Mouse (Mus musculus) forebrain, embryonic 16.5 days (tissue): ENCODE data around the gene Olfr1233. TPM values are rescaled to one million over a fixed set of nuclear protein-coding genes. Genes with fewer than 3 reads are reported as not detected.

ENCODE experiments used
- ATAC-seq: fragments of 200-750 bp; cut with Nextera tagmentation; 2 replicates; pipeline ENCODE4 v1.8.0; 2017; ENCODE audit warnings: mild to moderate bottlenecking, moderate library complexity
- H3K27ac ChIP-seq: fragments of 300-500 bp; sonication (generic); 2 replicates; pipeline ENCODE4 v1.5.1; 2014; ENCODE audit warnings: low read length, control low read depth
- H3K27me3 ChIP-seq: fragments of 300-500 bp; sonication (generic); replicated peaks from 2 replicates; pipeline ENCODE4 v1.6.1; 2014; ENCODE audit warnings: low read length; ENCODE audit not compliant: control insufficient read depth, insufficient read depth
- H3K36me3 ChIP-seq: fragments of 300-500 bp; sonication (generic); 2 replicates; pipeline ENCODE4 v1.6.1; 2014; ENCODE audit not compliant: control insufficient read depth, insufficient read depth
- H3K4me1 ChIP-seq: fragments of 300-500 bp; sonication (generic); replicated peaks from 2 replicates; pipeline ENCODE4 v1.6.1; 2014; ENCODE audit warnings: low read length; ENCODE audit not compliant: control insufficient read depth, insufficient read depth
- H3K4me2 ChIP-seq: fragments of 300-500 bp; sonication (generic); 2 replicates; pipeline ENCODE4 v1.6.1; 2014; ENCODE audit warnings: mild to moderate bottlenecking, low read length, control low read depth
- H3K4me3 ChIP-seq: fragments of 300-500 bp; sonication (generic); replicated peaks from 2 replicates; pipeline ENCODE4 v1.5.1; 2014; ENCODE audit warnings: mild to moderate bottlenecking, low read length, control low read depth
- H3K9ac ChIP-seq: fragments of 300-500 bp; sonication (generic); replicated peaks from 2 replicates; pipeline ENCODE4 v1.6.1; 2014; ENCODE audit warnings: low read depth, low read length, control low read depth
- H3K9me3 ChIP-seq: fragments of 300-500 bp; sonication (generic); 2 replicates; pipeline ENCODE4 v1.6.1; 2016; ENCODE audit warnings: low read length; ENCODE audit not compliant: control insufficient read depth
- WGBS: fragments of 180-500 bp; shearing (Covaris S2); extraction: QIAGEN DNeasy Blood & Tissue Kit; methylation state at CpG from one replicate; pipeline ENCODE4 v1.1.7; 2014; 5-methylcytosine and 5-hydroxymethylcytosine counted together
- polyA plus RNA-seq: library from polyadenylated mRNA; unstranded; fragments of >200 nt; fragmentation: Nextera tagmentation; extraction: Ambion mirVana; gene quantifications from 2 replicates; pipeline ENCODE4 v1.2.1, GENCODE M21; 2015

Olfr1233 gene
- not detected in 2 replicates for polyA plus RNA-seq

- Histone ChIP-seq H3K27me3 (no peaks in the 10 kb centered on the region), H3K9me3 (no peaks in the 10 kb centered on the region)
- no peak for ATAC-seq
Observed at GRCm38 (mm10) chr2:89342298-89342697, at the start of gene Olfr1233. Gene Olfr1233, minus strand, starts transcription at chr2:89342398.

DNA sequence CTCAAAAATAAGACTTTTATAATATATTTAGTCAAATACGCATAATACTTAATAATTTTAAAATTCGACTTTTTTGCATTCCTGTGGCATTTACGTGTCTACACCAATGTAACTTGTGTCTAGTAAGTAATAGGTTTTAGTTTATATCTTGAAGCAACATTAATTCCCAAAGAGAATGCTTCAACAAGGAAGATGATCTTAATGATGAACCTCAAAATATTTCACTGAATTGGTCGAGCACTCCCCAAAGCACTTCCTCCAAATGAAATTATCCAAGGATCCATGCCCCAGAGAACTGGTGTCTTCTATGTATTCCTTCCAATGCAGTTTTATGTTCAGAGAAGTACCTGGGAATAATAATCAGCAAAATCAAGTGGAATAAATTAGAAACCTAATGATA lies 22.6 kb upstream of the Olfr1233 start, which contains the start of gene Olfr1234:
Gene Olfr1234, minus strand, starts transcription at position 101 of the 400 bp plus-strand sequence.
- 92% methylated on average over 4 of the region's 4 CpGs for WGBS
- Histone ChIP-seq H3K9ac (no peak within 1 kb of the TSS), H3K27me3 (no peaks in the 10 kb centered on the region), H3K27ac (no peak within 1 kb of the TSS), H3K4me3 (no peak within 1 kb of the TSS), H3K4me2 (no peak within 1 kb of the TSS), H3K36me3 (no peaks in the 10 kb centered on the region), H3K9me3 (no peaks in the 10 kb centered on the region), H3K4me1 (no peaks in the 10 kb centered on the region)
- no peak for ATAC-seq

More at GRCm38 (mm10) chr2:89342298-89342697, at the start of gene Olfr1233:
- no peaks in the 10 kb centered on the region for H3K4me1 ChIP-seq
- no peak within 1 kb of the TSS for H3K27ac ChIP-seq
- no peaks in the 10 kb centered on the region for H3K36me3 ChIP-seq
- no peak within 1 kb of the TSS for H3K9ac ChIP-seq
- H3K4me3 ChIP-seq, result no peak within 1 kb of the TSS
- H3K4me2 ChIP-seq, result no peak within 1 kb of the TSS

GRCm38 (mm10) chr2:89329575-89329974 lies 12.6 kb downstream of the Olfr1233 start, which contains the start of gene Olfr1232:
Gene Olfr1232, minus strand, starts transcription at chr2:89329675.
- no peak for ATAC-seq

DNA sequence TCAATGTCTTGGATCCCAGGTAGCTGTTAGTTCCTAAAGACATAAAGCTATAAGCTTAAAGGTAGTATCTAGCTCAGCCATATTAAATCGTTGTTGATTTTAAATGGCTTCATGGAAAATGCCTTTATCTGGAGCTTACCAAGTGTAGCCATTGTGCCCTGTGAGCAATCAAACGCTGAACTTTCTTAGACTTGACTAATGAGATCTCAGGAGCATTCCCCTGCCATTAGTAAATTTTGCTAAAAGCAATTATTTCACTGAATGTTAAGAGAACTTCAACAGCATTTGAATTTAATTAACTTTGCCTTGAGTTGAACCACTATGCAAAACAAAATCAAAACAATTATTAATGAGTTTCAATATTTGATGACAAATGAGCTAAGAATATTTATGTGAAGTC lies 35.2 kb downstream of the Olfr1233 start, which contains the start of gene Olfr1231:
Gene Olfr1231, minus strand, starts transcription at position 101 of the 400 bp plus-strand sequence.
- no peak within 1 kb of the TSS for H3K9ac ChIP-seq
- H3K27ac ChIP-seq, result no peak within 1 kb of the TSS
- no peaks in the 10 kb centered on the region; the same call in 1 of the 2 replicates for H3K9me3 ChIP-seq
- no peaks in the 10 kb centered on the region for H3K27me3 ChIP-seq
- H3K4me1 ChIP-seq, result no peaks in the 10 kb centered on the region
- no peaks in the 10 kb centered on the region for H3K36me3 ChIP-seq
- no peak within 1 kb of the TSS for H3K4me2 ChIP-seq
- no peak within 1 kb of the TSS for H3K4me3 ChIP-seq
- ATAC-seq, result no peak
- WGBS, result 53% methylated on average over 2 of the region's 2 CpGs

More at GRCm38 (mm10) chr2:89329575-89329974, 12.6 kb downstream of the Olfr1233 start, which contains the start of gene Olfr1232:
- H3K9ac ChIP-seq, result no peak within 1 kb of the TSS
- H3K9me3 ChIP-seq, result no peaks in the 10 kb centered on the region
- no peaks in the 10 kb centered on the region for H3K4me1 ChIP-seq
- no peaks in the 10 kb centered on the region for H3K27me3 ChIP-seq
- no peak within 1 kb of the TSS for H3K4me2 ChIP-seq
- H3K4me3 ChIP-seq, result no peak within 1 kb of the TSS
- H3K36me3 ChIP-seq, result no peaks in the 10 kb centered on the region
- no peak within 1 kb of the TSS for H3K27ac ChIP-seq

DNA sequence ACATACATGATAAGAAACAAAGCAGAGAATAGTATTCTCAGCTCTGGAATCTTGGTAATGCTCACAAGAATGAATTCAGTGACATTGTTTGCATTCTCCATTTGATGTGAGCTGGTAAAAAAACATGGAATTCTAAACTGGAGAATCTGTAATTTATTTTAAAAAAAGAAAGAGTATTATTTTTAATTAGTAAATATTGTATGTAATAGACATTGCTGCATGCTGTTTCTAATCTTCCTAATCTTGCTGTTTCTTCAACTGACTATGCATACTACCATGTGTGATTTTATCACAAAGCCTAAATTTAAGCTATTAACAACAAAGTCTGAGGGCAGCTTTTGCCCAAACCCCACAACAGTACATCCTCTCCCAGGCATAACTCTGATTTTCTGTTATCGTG lies 45.0 kb downstream of the Olfr1233 start, which contains the start of gene Olfr1230:
Gene Olfr1230, minus strand, starts transcription at position 101 of the 400 bp plus-strand sequence.
- 96% methylated on average over 1 of the region's 1 CpGs for WGBS
- no peak for ATAC-seq

DNA sequence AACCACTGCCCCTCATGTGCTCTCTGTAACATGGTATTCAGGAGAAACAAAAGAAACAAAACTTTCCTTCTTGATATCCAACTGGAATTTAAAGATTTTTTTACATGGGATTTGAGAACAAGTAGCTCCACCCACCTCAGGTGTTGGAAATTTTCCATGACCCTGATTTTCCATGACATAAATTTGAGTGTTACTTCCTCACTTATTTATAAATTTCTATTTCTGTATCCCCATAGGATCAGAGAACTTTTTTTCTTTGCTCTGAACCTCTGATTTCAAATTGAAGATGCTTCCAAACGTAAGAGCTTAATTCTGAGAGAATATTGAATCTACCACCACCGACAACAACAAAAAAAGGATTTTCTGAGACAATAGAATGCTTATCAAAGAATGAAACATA lies 54.3 kb downstream of the Olfr1233 start, which contains the start of gene Olfr1229:
Gene Olfr1229, minus strand, starts transcription at position 101 of the 400 bp plus-strand sequence.
- 80% methylated on average over 2 of the region's 2 CpGs for WGBS
- H3K36me3 ChIP-seq, result no peaks in the 10 kb centered on the region
- ATAC-seq, result no peak

More for the DNA sequence above, 45.0 kb downstream of the Olfr1233 start, which contains the start of gene Olfr1230:
- no peaks in the 10 kb centered on the region for H3K36me3 ChIP-seq
- no peak within 1 kb of the TSS for H3K9ac ChIP-seq
- H3K27ac ChIP-seq, result no peak within 1 kb of the TSS
- no peak within 1 kb of the TSS for H3K4me2 ChIP-seq
- no peaks in the 10 kb centered on the region for H3K27me3 ChIP-seq
- H3K4me1 ChIP-seq, result no peaks in the 10 kb centered on the region
- H3K4me3 ChIP-seq, result no peak within 1 kb of the TSS
- H3K9me3 ChIP-seq, result no peaks in the 10 kb centered on the region

More for the DNA sequence above, 54.3 kb downstream of the Olfr1233 start, which contains the start of gene Olfr1229:
- no peak within 1 kb of the TSS for H3K4me3 ChIP-seq
- H3K9ac ChIP-seq, result no peak within 1 kb of the TSS
- no peaks in the 10 kb centered on the region for H3K4me1 ChIP-seq
- H3K4me2 ChIP-seq, result no peak within 1 kb of the TSS
- H3K27me3 ChIP-seq, result no peaks in the 10 kb centered on the region
- no peaks in the 10 kb centered on the region for H3K9me3 ChIP-seq
- H3K27ac ChIP-seq, result no peak within 1 kb of the TSS

Other genes with a start within 250 kb of the Olfr1233 start
- not detected in 2 replicates for gene Olfr1220, start 235.6 kb downstream of the Olfr1233 start, polyA plus RNA-seq
- gene Olfr1221, start 225.1 kb downstream of the Olfr1233 start, polyA plus RNA-seq, result not detected in 2 replicates
- gene Olfr1222, start 209.3 kb downstream of the Olfr1233 start, polyA plus RNA-seq, result not detected in 2 replicates
- gene Olfr1223, start 190.8 kb downstream of the Olfr1233 start, polyA plus RNA-seq, result not detected in 2 replicates
- gene Olfr1224-ps1, start 178.3 kb downstream of the Olfr1233 start, polyA plus RNA-seq, result not detected in 2 replicates
- gene Olfr1225, start 167.7 kb downstream of the Olfr1233 start, polyA plus RNA-seq, result not detected in 2 replicates
- not detected in 2 replicates for gene Olfr1226, start 142.3 kb downstream of the Olfr1233 start, polyA plus RNA-seq
- gene Olfr1228, start 88.3 kb downstream of the Olfr1233 start, polyA plus RNA-seq, result not detected in 2 replicates
- not detected in 2 replicates for gene Olfr1229, start 54.4 kb downstream of the Olfr1233 start, polyA plus RNA-seq
- gene Olfr1230, start 45.1 kb downstream of the Olfr1233 start, polyA plus RNA-seq, result not detected in 2 replicates
- gene Olfr1231, start 35.3 kb downstream of the Olfr1233 start, polyA plus RNA-seq, result not detected in 2 replicates
- not detected in 2 replicates for gene Olfr1232, start 12.7 kb downstream of the Olfr1233 start, polyA plus RNA-seq
- gene Olfr1234, start 22.5 kb upstream of the Olfr1233 start, polyA plus RNA-seq, result not detected in 2 replicates
- gene Olfr1238, start 67.3 kb upstream of the Olfr1233 start, polyA plus RNA-seq, result not detected in 2 replicates
- gene Olfr1239, start 78.0 kb upstream of the Olfr1233 start, polyA plus RNA-seq, result not detected in 2 replicates
- gene Olfr1240, start 100.6 kb upstream of the Olfr1233 start, polyA plus RNA-seq, result not detected in 2 replicates
- gene Olfr1241, start 144.7 kb upstream of the Olfr1233 start, polyA plus RNA-seq, result not detected in 2 replicates
- not detected in 2 replicates for gene Olfr1242, start 155.9 kb upstream of the Olfr1233 start, polyA plus RNA-seq
- gene Olfr1243, start 189.1 kb upstream of the Olfr1233 start, polyA plus RNA-seq, result not detected in 2 replicates
- gene Olfr1245, start 236.0 kb upstream of the Olfr1233 start, polyA plus RNA-seq, result not detected in 2 replicates